Mouse (Mus musculus): ENCODE results near the gene Otulin.
A peak's percentile ranks its signal among the peaks of the same experiment; 100 is the strongest.

DNA sequence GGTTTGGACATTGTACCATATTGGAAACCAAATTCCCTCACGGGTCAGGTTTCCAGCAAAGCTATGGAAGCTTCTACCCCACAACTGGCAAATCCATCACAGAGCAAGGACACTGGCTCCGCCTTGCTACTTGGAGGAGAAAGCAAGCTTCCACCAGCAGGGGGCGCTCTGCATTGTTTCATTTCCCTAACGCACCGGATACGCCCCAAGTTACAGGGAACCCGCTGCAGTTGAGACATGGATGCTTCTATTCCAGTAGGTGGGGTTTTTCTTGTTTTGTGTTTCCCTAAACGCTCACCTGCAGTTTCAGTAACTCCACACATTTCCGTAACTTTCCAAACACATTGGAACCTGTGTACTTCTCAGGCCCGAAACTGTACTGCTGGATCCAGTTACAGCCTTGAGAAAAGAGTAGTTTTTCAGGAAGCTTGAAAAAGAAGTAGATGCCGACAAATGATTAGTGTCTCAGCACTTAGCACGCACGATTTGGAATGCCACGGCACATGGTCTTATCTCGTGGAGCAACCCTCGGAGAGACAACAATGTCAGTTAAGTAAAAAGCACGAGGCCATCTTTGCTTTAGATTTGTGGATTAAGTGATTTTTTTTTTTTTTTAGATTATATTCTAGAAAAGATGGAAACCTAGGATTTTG, 29.2 kb upstream of the Otulin start:
- TF ChIP-seq RAD21 (IDR thresholded peaks at IDR 0.05; ENCODE audit: low read depth, low read length) (peak; percentile 63), CTCF (conservative IDR thresholded peaks at IDR 0.05 in 1 of 2, IDR thresholded peaks at IDR 0.05 in 1 of 2; ENCODE audit: low read depth in 2 of 2, low read length in 2 of 2) (peak; percentile 86 to 88), RCOR1 (conservative IDR thresholded peaks at IDR 0.05; ENCODE audit: low read depth, low read length) (no peak), JUND (conservative IDR thresholded peaks at IDR 0.05; ENCODE audit: low read depth, low read length) (no peak), USF1 (IDR thresholded peaks at IDR 0.05; ENCODE audit: low read depth, low read length) (no peak), PAX5 (IDR thresholded peaks at IDR 0.05; ENCODE audit: low read length) (no peak)
